Mouse (Mus musculus) G1E (cell line): Measurements from ENCODE around the gene Thsd4.

Experiments
- CTCF ChIP-seq: IDR thresholded peaks from 2 replicates; pipeline ENCODE4 v1.5.1; 2012; ENCODE audit warnings: low read depth, low read length, inconsistent platforms, mixed read lengths
- GATA1 ChIP-seq: IDR thresholded peaks from 2 replicates; pipeline ENCODE4 v1.6.1; 2012; ENCODE audit warnings: borderline replicate concordance, low read length, inconsistent platforms, mixed read lengths
- POLR2AphosphoS5 ChIP-seq: IDR thresholded peaks from 2 replicates; pipeline ENCODE4 v1.6.1; 2012; ENCODE audit warnings: low read depth, low read length, inconsistent platforms; ENCODE audit not compliant: insufficient replicate concordance
- TAL1 ChIP-seq: conservative IDR thresholded peaks from 2 replicates; pipeline ENCODE4 v1.6.1; 2012; ENCODE audit warnings: low read depth, low read length, inconsistent platforms, mixed read lengths

DNA sequence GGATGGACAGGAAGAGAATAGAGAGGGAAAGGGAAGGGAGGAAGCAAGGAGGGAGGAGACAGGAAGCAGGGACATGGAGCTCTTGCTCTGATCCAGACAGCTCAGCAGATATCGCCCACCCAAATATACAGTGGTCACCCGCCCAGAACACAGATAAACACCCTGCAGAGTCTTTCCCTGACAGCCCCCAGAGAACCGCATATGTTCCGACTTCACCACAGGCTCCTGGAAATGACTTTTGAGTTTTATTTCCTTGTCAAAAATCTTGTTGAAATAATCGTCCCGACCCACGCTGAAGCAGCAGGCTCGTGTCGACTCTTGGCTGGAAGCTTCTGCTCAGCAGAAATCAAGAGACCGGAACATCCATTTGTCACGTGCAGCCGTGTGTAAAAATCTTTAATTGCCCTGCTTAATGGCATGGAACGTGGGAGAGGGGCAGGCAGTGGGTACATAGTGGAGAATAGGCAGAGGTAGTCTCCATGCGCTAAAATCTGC, 63.3 kb downstream of the Thsd4 start:
- TF ChIP-seq CTCF: no peak
- no peak for TF ChIP-seq GATA1
- no peak for TF ChIP-seq POLR2AphosphoS5
- no peak for TF ChIP-seq TAL1
